Mouse (Mus musculus): Measurements from ENCODE around the gene Olfr1026. TPM values are rescaled to one million over a fixed set of nuclear protein-coding genes. Genes with fewer than 3 reads are reported as not detected.

Olfr1026 gene
- not detected for total RNA-seq (2022)

- DNase-seq (ENCODE audit: low spot score in 2 of 2) = no peak
These were observed at the start of gene Olfr1026 for GRCm38 (mm10) chr2:85921258-85921657. Gene Olfr1026 (plus strand): TSS chr2:85921558.

GRCm38 (mm10) chr2:85885340-85885739, 36.0 kb upstream of the Olfr1026 start, which contains the start of gene Olfr1023:
Gene Olfr1023 (plus strand): TSS chr2:85885640.
- no peak for DNase-seq (ENCODE audit: low spot score in 2 of 2)

- no peak for DNase-seq (ENCODE audit: low spot score in 2 of 2)
These were observed 16.4 kb upstream of the Olfr1026 start, which contains the start of gene Olfr1024 for GRCm38 (mm10) chr2:85904952-85905351. Gene Olfr1024 (minus strand): TSS chr2:85905052.

- no peak for DNase-seq (ENCODE audit: low spot score in 2 of 2)
These were observed 8.2 kb upstream of the Olfr1026 start for GRCm38 (mm10) chr2:85913197-85913596.

- DNase-seq (ENCODE audit: low spot score in 2 of 2) = no peak
These were observed 6.5 kb upstream of the Olfr1026 start, which contains the start of gene Olfr1025-ps1 for GRCm38 (mm10) chr2:85914893-85915292. Gene Olfr1025-ps1 (plus strand): TSS chr2:85915193.

GRCm38 (mm10) chr2:85950137-85950536, 28.8 kb downstream of the Olfr1026 start, which contains the start of gene Olfr1028:
Gene Olfr1028 (plus strand): TSS chr2:85950437.
- DNase-seq (ENCODE audit: low spot score in 2 of 2) = no peak

- no peak for DNase-seq (ENCODE audit: low spot score in 2 of 2)
These were observed 52.2 kb downstream of the Olfr1026 start, which contains the start of gene Olfr1029 for GRCm38 (mm10) chr2:85973595-85973994. Gene Olfr1029 (plus strand): TSS chr2:85973895.

Other genes starting within 250 kb of the Olfr1026 start
- gene Olfr1006, start 242.8 kb upstream of the Olfr1026 start, total RNA-seq (2022) = not detected
- not detected for gene Olfr1008, start 232.1 kb upstream of the Olfr1026 start, total RNA-seq (2022)
- gene Olfr1009, start 206.1 kb upstream of the Olfr1026 start, total RNA-seq (2022) = not detected
- not detected for gene Olfr1012, start 158.8 kb upstream of the Olfr1026 start, total RNA-seq (2022)
- gene Olfr1013, start 154.5 kb upstream of the Olfr1026 start, total RNA-seq (2022) = not detected
- not detected for gene Olfr1014, start 148.8 kb upstream of the Olfr1026 start, total RNA-seq (2022)
- not detected for gene Olfr1015, start 139.5 kb upstream of the Olfr1026 start, total RNA-seq (2022)
- not detected for gene Olfr1016, start 119.0 kb upstream of the Olfr1026 start, total RNA-seq (2022)
- not detected for gene Olfr1018, start 103.1 kb upstream of the Olfr1026 start, total RNA-seq (2022)
- not detected for gene Olfr1019, start 76.1 kb upstream of the Olfr1026 start, total RNA-seq (2022)
- gene Olfr1020, start 74.5 kb upstream of the Olfr1026 start, total RNA-seq (2022) = not detected
- not detected for gene Olfr1022, start 53.0 kb upstream of the Olfr1026 start, total RNA-seq (2022)
- gene Olfr1023, start 35.9 kb upstream of the Olfr1026 start, total RNA-seq (2022) = not detected
- not detected for gene Olfr1024, start 16.5 kb upstream of the Olfr1026 start, total RNA-seq (2022)
- gene Olfr1025-ps1, start 6.4 kb upstream of the Olfr1026 start, total RNA-seq (2022) = not detected
- gene Olfr1028, start 28.9 kb downstream of the Olfr1026 start, total RNA-seq (2022) = under 1 TPM in 2 of 4 experiments, not detected in 2; 0.09 to 0.11 TPM
- under 1 TPM in 1 of 4 experiments, not detected in 3; 0.18 TPM for gene Olfr1029, start 52.3 kb downstream of the Olfr1026 start, total RNA-seq (2022)
- gene Olfr1030, start 57.7 kb downstream of the Olfr1026 start, total RNA-seq (2022) = not detected
- gene Olfr1031, start 68.7 kb downstream of the Olfr1026 start, total RNA-seq (2022) = not detected
- not detected for gene Olfr1032, start 84.0 kb downstream of the Olfr1026 start, total RNA-seq (2022)
- gene Olfr1033, start 99.1 kb downstream of the Olfr1026 start, total RNA-seq (2022) = not detected
- not detected for gene Olfr1034, start 124.3 kb downstream of the Olfr1026 start, total RNA-seq (2022)
- gene Olfr1036, start 152.4 kb downstream of the Olfr1026 start, total RNA-seq (2022) = not detected
- not detected for gene Olfr1037, start 165.8 kb downstream of the Olfr1026 start, total RNA-seq (2022)
- not detected for gene Olfr1039, start 214.4 kb downstream of the Olfr1026 start, total RNA-seq (2022)
- not detected for gene Olfr1040, start 225.2 kb downstream of the Olfr1026 start, total RNA-seq (2022)
- gene Olfr1042, start 240.3 kb downstream of the Olfr1026 start, total RNA-seq (2022) = not detected
- not detected for gene Olfr1043, start 246.0 kb downstream of the Olfr1026 start, total RNA-seq (2022)

Measured in left cerebral cortex, adult 8-10 months (tissue).